Comparison of ENCODE assay signal across 14 mouse cellular contexts in the genomic region with DNA sequence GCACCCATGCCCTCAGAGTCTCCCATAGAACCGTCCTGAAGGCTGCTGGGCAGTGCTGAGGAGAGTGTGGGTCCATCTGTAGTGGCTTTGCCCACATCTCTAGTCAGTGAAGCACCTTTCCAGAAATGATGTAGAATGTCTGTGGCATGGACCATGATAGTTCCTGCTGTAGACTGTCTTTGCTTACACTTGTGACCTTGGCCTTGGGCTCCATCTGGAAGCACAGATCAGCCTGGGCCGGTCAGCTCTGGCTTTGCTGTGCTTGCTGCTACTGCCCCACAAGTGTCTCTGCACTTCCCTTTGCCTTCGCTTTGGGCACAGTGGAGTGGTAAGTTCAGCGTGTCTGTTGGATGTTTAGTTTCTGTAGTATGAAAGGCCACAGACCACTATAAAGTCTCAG.
"Had no signal": no experiment of that assay in that cellular context is flagged by ENCODE, and none has a peak within 500 bp of the region (broad histone marks: within the 10 kb centered on the region; RNA-seq: fewer than 3 reads in every experiment).

No protein-coding gene starts in this region.

- H3K4me3 ChIP-seq: layer of hippocampus, adult 2 months; midbrain, embryonic 12.5 days; neural tube, embryonic 13.5 days had no signal

- H3K4me2 ChIP-seq: midbrain, embryonic 12.5 days; neural tube, embryonic 13.5 days had no signal

- H3K27ac ChIP-seq: layer of hippocampus, adult 2 months; liver, embryonic 14.5 days; midbrain, embryonic 12.5 days; neural tube, embryonic 13.5 days had no signal

- H3K9ac ChIP-seq: liver, embryonic 14.5 days; midbrain, embryonic 12.5 days; neural tube, embryonic 13.5 days had no signal

- ATAC-seq: lung, postnatal 0 days; midbrain, embryonic 16.5 days had no signal

- H3K9me3 ChIP-seq: midbrain, embryonic 12.5 days; neural tube, embryonic 13.5 days had no signal

- H3K27me3 ChIP-seq: midbrain, embryonic 12.5 days; neural tube, embryonic 13.5 days had no signal

- H3K36me3 ChIP-seq: midbrain, embryonic 12.5 days; neural tube, embryonic 13.5 days had no signal

- DNase-seq: kidney, adult 9 months; kidney, postnatal 10 days; kidney, postnatal 4 days; lung, adult 2 months; lung, postnatal 4 days; right cerebral cortex, adult 18-20 months; right cerebral cortex, postnatal 25 days; thymus, postnatal 4 days had no signal
